Mouse (Mus musculus) left cerebral cortex, postnatal 36 days (tissue): Measurements from ENCODE around the gene Sem1. TPM values are rescaled to one million over a fixed set of nuclear protein-coding genes. Genes with fewer than 3 reads are reported as not detected.

ENCODE experiments used
- DNase-seq, 2 experiments: peaks; one replicate each; pipeline ENCODE4 v3.0.0; 2021 to 2022; ENCODE audit warnings: low spot score in 2 of 2, mixed read lengths in 1 of 2
- intact Hi-C: fragments of 180-260 bp; cut with DNase I; formaldehyde crosslinking; loops from one replicate; pipeline ENCODE4 v1.15.1; 2025
- total RNA-seq, 2 experiments: library from RNA; stranded (reverse); gene quantifications; 2 replicates each; pipeline ENCODE4 v1.2.3; 2021

Sem1 gene
- 10 to 100 TPM; 41.6 to 46.6 TPM for total RNA-seq

DNA sequence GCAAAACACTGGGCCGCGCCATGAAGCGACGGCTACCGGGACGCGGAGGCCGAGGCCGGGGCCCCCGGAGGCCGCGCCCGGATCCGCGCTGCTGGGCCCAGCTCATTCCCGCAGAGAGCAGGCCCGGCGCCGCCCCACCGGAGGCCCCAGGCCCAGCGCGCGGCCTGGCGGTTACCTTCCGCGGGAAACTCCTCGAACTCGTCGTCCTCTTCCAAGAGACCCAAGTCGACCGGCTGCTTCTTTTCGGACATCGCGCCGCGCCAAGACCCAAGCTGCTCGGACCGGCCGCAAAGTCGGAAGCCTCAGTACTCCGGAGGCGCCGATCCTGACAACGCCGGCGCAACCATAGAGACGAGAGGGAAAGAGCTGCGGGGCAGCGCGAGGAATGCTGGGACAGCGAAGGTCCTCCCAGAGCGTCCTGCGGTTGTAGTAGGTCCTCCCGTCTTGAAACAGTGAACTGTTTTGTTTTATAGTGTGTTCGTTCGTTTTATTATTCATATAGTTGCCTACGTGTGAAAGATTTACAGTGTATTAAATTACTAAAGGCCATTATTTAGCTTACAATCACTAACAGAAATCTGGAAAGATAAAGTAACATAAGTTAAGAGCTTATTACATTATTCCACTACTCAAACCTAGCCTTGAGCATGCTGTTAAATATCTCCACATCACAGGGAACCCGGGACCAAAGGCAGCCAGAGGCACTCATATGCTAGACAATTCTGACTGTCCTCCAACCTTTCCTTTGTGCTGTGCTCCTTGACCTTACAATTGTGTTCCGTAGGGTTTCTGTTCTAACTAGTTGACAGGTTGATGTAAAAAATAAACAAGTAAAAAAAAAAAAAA lies at the start of gene Sem1:
TSS of gene Sem1 (minus strand) at position 360 of the 846 bp plus-strand sequence.
- intact Hi-C loops = loop anchor here (5.0 to 10.0 kb wide), 2 partner anchors 284 to 574 kb away; partner anchors contain the start of gene Dlx6
- peak; percentile 91 to 93 for DNase-seq

DNA sequence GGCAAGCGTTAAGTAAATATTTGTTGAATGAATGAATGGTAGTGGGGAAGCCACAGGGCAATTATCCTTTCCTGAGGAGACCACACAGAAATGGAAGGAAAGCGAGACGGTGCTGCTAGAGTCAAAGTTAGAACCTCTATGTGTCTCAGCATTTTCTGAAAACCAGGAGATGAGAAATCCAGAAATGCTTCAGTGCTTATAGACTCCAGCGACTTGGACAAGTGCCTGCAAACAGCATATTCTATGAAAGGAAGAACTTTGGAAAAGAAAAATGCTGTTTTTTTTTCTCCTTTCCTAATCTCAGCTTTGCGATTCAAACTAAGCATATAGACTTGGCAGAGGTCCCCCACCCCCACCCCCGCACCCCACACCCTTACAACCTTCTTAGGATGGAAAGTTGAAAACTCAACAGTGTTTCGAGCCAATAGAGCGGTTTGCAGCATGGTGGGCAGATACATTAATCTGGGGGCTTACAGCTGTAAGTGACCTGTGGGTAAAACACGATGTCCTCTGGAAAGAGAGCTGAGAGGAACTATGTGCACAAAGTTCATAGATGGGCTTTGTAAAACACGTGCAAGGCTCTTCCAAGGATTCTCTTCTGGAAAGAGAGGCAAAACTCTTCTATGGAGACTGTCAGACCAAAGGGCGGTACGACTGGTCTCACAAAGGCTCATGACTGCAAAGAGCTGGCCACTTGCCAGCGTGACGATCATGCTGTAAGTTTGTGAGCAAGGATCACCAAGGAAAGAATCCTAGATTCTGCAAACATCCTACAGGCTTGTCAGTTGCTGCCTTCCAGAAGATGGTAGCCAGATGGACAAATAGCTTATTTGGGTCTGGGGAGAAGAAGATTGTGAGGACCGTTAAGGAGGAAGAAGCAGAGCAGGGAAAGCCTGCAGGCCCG lies 44.6 kb upstream of the Sem1 start:
- intact Hi-C loops = no loop called here
- DNase-seq = no peak

DNA sequence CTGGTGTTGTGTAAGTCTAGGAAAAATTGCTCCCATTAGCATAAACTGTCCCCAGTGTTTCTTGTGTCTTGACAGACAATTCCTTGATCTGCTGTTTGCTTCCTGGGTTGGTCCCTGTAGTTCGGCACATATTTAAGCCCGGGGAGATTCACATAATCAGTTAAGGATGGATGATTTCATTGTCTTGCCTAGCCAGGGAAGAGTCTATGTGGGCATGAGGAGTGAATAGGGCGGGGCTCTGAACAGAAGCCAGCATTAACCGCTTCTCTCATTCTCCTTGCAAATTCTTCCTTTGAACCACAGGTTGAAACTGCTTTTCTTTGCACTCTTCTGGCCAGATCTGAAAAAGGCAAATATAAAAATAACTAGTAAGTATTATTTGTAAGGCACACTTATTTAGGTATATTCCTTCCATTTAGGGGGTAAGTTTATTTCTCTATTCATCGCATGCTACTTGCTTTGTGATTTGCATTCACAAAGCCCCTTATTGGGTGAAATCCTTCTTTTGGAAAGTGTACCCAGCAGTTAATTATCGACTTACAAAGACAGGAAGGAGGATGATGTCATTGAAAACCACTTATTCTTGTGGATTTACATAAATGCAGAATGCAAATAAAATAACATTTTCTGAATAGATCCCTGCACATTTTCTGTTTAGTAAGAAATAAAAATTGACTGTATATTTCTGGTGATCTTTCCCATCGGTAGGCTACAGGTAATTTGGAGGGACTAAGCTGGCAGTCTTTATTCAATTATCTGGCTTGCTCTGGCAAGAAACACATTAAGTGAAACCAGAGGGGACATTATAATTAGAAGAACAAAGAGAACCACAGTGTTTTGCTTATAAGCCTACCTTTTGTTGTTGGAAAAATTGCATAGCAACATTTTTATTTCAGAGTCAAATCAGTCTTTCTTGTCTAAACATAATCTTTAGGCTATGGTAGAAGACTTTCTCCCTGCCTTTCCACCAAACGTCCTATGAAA lies 25.4 kb upstream of the Sem1 start:
- DNase-seq = no peak
- intact Hi-C loops = no loop called here

DNA sequence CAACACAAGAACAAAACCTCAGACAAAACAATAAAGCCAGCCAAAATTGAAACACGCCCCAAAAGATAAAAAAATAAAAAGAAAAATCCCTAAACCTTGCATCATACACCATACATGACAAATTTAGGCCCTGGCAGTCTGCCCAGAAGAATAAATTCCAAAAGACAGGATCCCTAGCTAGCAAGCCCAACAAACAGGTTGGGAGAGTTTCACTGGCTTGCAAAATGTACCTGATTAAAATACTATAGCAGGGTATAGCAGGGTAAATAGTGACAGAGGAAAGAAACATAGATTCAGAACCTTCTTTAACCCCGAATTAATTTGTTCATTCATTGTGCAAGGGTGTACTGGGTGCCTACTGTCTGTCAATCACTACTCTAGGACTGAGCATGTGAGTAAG lies 7.8 kb upstream of the Sem1 start:
- no peak for DNase-seq
- intact Hi-C loops = no loop called here

DNA sequence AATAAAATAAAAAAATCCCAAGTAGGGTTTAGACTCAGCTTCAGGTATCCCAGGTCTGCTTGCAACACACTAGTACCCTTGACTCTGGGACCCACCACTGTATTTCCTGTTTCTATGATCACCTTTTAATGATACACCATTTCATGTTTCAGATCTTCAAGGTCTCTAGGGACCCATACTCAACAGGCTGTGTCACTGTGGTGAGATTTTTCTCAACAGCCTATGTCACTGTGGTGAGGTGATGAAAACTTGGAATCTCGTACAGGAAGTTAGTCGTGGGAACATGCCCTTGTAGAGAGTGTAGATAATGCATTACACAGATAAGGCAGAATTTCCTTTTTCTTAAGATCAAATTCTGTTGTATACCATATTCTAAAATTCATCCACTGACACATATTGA lies 3.4 kb upstream of the Sem1 start:
- intact Hi-C loops = no loop called here
- no peak for DNase-seq

DNA sequence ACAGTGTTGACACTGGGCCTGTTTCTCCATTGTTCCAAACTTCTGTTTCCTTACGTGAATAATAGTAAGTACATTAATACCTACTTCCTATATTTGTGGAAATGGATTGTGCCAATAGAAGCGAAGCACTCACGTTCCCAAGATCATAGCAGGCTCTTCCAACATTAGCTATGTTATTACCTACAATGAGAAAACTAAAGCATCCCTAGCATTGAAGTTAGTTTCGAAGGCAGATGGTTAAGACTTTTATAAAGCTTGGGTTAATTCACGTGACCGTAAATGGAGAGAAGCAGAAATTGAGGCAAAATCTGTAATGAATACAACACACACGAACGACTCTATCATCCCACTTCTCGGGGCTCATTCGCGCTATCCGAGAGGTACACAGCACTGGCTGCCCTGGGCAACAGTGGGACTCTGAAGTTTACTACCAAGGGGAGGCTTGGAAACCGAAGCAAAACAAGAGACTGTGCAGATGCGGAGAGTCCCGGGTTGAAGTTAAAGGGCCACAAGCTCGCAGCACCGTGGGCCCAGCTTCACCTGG lies 650 bp downstream of the Sem1 start:
- DNase-seq = no peak
- intact Hi-C loops = loop anchor here (5.0 to 10.0 kb wide), 2 partner anchors 284 to 573 kb away; partner anchors contain the start of gene Dlx6

DNA sequence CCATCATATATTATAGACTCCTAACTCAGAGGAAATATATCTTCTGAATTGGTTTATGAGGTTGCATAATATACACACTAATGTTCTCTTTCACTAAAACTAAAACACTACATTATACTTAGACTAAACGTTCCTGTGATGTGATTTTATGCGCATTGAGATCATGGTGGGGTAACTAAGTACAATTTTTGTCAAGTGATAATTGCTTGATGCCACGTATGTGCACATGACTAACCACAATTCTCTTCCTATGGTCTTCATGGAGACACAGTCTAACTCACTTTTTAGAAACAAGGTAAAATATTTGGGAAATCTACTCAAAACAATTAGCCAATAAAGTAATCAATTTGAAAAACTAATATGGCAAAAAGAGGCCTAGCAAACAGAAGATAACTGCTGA lies 1.2 kb downstream of the Sem1 start:
- intact Hi-C loops = loop anchor here (5.0 to 10.0 kb wide), 2 partner anchors 285 to 572 kb away; partner anchors contain the start of gene Dlx6
- DNase-seq = no peak

DNA sequence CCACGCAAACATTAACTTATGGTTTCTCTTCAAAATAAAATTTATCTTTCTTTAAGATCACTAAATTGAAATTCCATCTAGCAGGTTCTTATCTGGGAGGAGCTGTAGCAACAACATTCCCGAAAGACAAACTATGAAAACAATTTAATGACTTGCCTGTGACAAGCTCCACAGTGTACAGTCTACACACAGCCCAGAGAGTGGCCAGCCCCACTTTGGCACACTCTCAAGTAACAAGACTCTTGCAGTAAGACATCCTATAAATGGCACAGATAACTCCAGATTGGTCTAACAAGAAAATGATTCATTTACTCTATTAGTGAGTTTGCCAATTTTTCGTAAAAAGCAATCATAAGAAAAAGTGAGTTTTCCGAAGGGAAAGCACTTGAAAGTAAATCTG lies 2.7 kb downstream of the Sem1 start:
- intact Hi-C loops = loop anchor here (5.0 to 10.0 kb wide), 2 partner anchors 287 to 571 kb away; partner anchors contain the start of gene Dlx6
- DNase-seq = no peak

DNA sequence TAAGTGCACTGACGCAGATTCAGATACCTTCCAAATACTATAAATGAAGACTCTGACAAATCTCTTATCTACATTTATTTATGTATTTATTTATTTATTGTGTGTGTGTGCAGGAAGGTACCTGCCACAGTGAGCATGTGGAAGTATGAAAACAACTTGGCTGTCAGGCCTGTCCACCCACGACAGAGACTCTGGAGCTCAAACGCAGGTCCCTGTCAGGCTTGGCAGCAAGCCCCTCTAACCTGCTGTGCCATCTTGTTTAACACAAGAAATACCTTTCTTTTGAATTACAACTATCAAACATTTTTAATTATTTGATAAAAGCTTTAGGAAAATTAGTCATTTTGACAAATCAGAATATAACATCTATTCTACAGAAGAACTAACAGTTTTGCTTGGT lies 10.0 kb downstream of the Sem1 start:
- DNase-seq = no peak
- intact Hi-C loops = no loop called here

DNA sequence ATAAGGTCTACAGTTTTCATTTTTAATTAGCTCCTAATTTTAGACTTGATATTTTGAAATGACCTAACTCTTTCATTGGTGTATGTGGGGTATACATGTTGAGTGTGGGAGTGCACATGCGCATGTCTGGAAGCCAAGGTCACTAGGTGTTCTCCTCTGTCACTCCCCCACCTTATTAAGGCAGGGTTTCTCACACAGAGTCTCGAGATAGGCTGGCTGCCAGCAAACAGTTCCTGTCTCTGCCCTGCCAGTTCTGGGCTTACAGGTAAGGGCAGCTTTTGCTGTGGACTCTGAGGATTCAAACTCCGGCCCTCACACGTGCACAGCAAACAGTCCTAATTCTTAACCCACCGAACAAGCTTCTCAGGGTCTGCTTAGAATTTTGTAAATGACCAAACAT lies 14.8 kb downstream of the Sem1 start:
- intact Hi-C loops = no loop called here

DNA sequence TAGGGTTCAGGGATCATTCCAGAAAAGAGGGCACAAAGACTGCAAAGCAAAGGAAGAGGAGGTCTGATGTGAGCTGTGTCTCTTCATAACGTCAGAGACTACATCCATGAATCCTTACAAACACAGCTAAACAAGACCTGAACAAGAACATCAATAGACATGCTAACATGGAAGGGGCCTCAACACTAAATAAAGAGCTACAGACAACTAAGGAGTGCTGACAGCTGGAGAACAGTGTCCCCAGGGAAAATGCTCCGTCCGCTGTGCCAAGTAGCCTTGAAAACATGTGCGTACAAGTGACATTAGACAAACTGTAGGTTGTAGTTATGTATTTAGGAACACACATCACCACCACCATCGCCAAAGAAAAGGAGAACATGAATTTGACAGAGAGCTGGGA lies 15.7 kb downstream of the Sem1 start:
- intact Hi-C loops = no loop called here
- no peak for DNase-seq

More for the DNA sequence above, 14.8 kb downstream of the Sem1 start:
- no peak for DNase-seq

DNA sequence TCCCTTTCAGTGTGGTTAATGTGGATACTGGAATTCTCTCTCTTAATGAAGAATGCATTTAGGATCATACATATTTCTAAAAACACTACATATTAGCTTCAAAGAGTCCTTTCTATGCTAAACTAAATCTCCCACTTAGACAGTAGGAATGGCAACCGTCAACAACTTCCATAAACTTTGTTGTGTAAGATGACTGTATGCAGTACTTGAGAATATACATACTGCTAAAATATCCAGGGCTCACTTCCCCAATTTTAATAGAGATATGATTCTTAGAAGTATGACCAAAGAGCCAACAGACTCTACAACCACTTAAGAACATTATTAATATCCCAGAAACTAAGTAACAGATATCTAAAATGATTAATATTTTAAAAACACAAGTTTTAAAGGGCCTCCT lies 20.8 kb downstream of the Sem1 start:
- DNase-seq = no peak
- intact Hi-C loops = no loop called here

DNA sequence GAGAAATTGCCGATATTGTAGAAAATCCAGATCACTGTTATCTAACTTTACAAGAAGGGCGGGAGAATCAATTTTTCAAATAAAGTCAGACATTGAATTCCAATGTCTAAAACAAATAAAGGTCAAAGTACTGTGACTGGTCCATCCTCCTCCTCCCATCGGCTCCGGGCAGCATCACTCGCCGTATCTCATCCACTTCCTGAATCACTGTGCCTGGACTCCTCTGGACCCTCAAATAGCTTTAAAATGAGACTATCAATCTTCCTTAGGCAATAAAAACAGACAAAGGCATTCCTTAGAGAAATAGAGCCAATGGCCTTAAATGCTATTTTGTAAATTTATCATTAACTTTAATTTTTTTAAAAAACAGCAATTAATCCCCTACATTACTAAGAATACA lies 26.5 kb downstream of the Sem1 start:
- no peak for DNase-seq
- intact Hi-C loops = no loop called here

DNA sequence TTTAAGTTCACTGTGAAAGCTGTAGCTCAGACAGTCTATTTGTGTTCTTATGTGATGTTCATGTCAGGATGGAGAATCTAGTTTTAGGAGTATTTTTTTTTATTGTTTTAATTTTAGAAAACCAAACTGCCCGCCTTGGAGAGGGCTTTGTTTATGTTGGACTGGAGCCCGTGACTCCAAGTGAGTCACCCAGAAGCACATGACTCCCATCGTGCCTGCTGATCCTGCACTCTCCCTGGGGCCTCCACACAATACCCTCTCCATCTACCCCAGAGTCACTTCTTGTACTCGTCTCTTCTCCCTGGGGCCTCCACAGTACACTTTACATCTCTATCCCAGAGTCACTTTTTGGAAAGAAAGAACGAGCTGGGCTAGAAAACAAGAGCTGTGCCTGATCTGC lies 30.5 kb downstream of the Sem1 start:
- intact Hi-C loops = no loop called here
- no peak for DNase-seq

DNA sequence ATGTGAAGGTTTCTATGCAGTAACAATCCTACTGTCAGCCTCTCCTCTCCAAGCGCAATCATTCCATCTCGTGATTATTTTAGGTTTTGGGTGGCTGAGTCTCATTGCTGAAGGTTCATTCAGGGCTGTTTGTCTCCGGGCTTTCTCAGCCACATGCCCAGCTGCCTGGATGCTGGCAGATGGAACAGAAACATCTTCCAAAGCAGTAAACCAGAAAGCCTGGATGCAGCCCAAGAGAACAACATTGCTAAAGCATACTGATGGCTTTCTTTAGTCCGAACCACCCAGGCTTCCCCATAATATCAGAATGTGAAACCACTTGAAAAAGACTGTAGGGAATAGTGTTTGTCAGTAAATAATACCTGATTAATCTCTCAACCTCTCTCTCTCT lies 34.2 kb downstream of the Sem1 start:
- peak; percentile 18 to 37 for DNase-seq
- intact Hi-C loops = no loop called here

DNA sequence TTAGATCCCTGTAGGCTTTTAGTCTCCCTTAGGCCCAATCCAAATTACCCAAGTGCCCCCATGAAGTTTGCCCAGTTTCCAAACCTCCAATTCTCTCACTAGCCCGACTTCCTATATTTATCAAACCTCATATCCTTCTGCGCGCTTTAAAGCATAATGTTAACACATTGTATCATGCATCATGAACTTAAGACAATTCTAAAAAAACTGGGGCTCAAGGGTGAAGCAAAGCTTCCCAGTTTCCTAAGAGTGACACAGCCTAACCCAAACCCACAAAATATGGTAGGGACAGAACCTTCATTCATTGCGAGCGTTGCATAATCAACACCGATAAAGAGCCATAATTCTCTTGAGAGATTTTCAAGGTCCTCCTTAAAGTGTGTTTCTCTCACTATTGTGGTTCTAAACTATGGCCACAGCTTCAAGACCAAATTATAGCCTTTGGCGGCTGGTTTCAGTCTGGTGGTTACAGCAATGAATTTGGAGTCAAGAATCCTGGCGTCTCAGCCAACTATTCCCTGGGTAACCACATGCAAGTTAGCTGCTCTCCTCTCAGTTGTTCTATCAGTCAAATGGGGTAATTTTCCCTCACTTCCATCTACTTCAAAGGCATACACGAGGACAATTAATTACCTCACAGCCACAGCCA lies 34.7 kb downstream of the Sem1 start:
- intact Hi-C loops = no loop called here
- no peak for DNase-seq

DNA sequence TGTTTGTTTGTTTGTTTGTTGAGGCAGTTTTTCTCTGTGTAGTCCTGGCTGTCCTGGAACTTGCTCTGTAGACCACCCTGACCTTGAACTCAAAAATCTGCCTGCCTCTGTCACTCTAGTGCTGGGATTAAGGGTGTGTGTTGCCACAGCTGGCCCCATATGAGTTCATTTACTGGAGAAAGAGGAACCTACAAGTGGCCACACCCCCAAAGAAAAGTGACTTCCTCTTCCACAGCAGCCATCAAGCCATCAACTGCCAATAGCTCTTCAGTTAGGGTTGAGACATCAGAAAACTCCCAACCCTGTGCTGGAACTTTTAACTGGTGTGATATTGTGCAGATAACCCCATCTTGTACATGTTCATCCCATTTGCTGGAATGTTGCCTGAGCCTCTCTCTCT lies 36.3 kb downstream of the Sem1 start:
- DNase-seq = no peak
- intact Hi-C loops = no loop called here

DNA sequence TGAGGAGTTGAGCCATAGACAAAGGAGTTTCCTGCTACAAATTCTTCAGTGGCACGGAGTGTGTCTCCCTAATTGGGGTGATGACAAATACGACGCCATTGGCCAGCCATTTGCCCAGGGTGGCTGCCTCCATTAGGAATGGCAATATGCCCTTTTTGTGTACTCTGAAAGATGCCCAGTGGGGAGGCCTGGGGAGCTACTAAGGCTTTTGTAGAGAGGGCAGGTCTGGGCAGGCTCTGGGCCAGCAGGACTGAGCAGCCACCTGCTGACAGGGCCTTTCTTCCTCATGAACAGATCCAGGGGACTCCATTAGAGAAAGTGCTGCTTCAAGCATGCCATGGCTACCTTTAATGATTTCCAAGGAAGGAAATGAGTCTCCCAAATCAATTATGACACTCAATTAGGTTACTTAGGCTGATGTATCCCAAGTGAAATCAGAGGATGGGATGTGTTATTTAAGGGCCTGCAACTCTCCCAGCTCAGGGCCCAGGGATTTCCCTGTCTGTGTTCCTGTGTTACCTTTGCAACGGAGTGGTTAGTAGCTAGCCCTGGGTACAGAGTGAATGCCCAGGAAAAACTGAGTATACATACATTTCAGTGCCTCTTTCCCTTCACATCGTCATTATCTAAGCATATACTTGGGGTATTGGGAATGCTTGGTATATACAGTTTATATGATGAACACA lies 41.5 kb downstream of the Sem1 start:
- intact Hi-C loops = no loop called here

More for the DNA sequence above, 41.5 kb downstream of the Sem1 start:
- DNase-seq = no peak
